Mouse (Mus musculus) hematopoietic stem cell, adult 5-6 weeks (primary cell): ENCODE measurements at regions not wholly inside any gene's neighbourhood (a gene's known extent, or its start where the extent isn't known, plus 50 kb on each side); places are given as distances from the start of the nearest gene placed in this dataset.

Experiments
- ATAC-seq, 2 experiments: fragments of 125-278 bp in 1 of 2; replicated peaks in 1 of 2; 2 replicates each; pipeline ENCODE4 v1.8.0; 2016 to 2017; ENCODE audit warnings: inconsistent platforms in 2 of 2, mild to moderate bottlenecking in 2 of 2, moderate number of reproducible peaks in 2 of 2, low read depth in 1 of 2, moderate TSS enrichment in 1 of 2; ENCODE audit not compliant: low FRiP score in 2 of 2, poor library complexity in 2 of 2, severe bottlenecking in 2 of 2, insufficient read depth in 1 of 2, low TSS enrichment in 1 of 2

- no peak for ATAC-seq
Observed at GRCm38 (mm10) chr2:46065034-46065802, 948.0 kb upstream of the Zeb2 start.

- 0 out of 4 replicates have a peak, but pooled peaks of 1 of the 2 experiments have one; percentile 37 for ATAC-seq
Observed at GRCm38 (mm10) chr2:46055729-46056128, 938.5 kb upstream of the Zeb2 start.

- no peak for ATAC-seq
Observed at GRCm38 (mm10) chr2:46054902-46055301, 937.7 kb upstream of the Zeb2 start.

GRCm38 (mm10) chr2:46021854-46022253, 904.7 kb upstream of the Zeb2 start:
- no peak for ATAC-seq

- no peak for ATAC-seq
Observed at GRCm38 (mm10) chr2:46013771-46014269, 896.6 kb upstream of the Zeb2 start.

- peak in 1 of 2 experiments; percentile 53; a peak in 1 of 4 replicates for ATAC-seq
Observed at GRCm38 (mm10) chr2:46012716-46013115, 895.5 kb upstream of the Zeb2 start.

GRCm38 (mm10) chr2:45975157-45975556, 858.0 kb upstream of the Zeb2 start:
- peak; percentile 46 to 60; a peak in 3 of 4 replicates for ATAC-seq

- ATAC-seq: no peak
Observed at GRCm38 (mm10) chr2:45968635-45969034, 851.4 kb upstream of the Zeb2 start.

- ATAC-seq: no peak
Observed at GRCm38 (mm10) chr2:45956792-45957330, 839.7 kb upstream of the Zeb2 start.

- no peak for ATAC-seq
Observed at GRCm38 (mm10) chr2:45948758-45949157, 831.6 kb upstream of the Zeb2 start.

- ATAC-seq: no peak
Observed at GRCm38 (mm10) chr2:45925791-45926480, 808.7 kb upstream of the Zeb2 start.

- no peak for ATAC-seq
Observed at GRCm38 (mm10) chr2:45908871-45909270, 791.7 kb upstream of the Zeb2 start.

- no peak for ATAC-seq
Observed at GRCm38 (mm10) chr2:45904623-45905235, 787.5 kb upstream of the Zeb2 start.

- ATAC-seq: no peak
Observed at GRCm38 (mm10) chr2:45904090-45904489, 786.9 kb upstream of the Zeb2 start.

GRCm38 (mm10) chr2:45903350-45903749, 786.2 kb upstream of the Zeb2 start:
- no peak for ATAC-seq

GRCm38 (mm10) chr2:45901892-45902291, 784.7 kb upstream of the Zeb2 start:
- ATAC-seq: no peak

- ATAC-seq: no peak
Observed at GRCm38 (mm10) chr2:45884680-45885079, 767.5 kb upstream of the Zeb2 start.

- no peak for ATAC-seq
Observed at GRCm38 (mm10) chr2:45878656-45879055, 761.5 kb upstream of the Zeb2 start.
